Mouse (Mus musculus): ENCODE results near the gene St3gal2. TPM values are rescaled to one million over a fixed set of nuclear protein-coding genes. Genes with fewer than 3 reads are reported as not detected.
"Not testable (repeated sequence)": the region's sequence is repeated elsewhere in the genome, so short reads cannot be mapped to it uniquely, and the experiment has no call there.

The St3gal2 gene
- polyA plus RNA-seq, 1 experiment = 11.7 TPM

DNA sequence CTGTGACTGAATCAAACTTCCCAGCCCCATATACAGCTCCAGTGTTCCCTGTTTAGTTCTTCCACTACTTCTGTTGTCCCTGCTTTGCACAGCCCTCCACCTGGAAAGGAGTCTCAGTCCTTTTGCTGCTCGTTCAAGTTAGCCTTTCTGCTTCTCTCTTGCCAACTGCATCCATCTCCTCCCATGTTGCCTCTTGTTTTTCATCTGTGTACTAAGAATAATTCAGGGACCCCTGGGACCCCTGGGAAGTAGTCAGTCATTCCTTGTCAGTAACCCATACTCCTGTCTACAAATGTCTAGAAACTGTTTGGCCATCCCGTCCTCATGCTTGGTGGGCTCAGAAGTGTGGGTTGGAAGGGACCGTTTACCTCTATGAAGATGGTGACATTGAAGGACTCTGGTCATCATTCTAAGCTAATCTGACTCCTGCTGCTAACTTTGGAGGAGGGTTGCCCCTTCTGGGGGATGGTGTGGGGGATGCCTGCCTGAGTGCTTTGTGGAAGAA is 1.1 kb downstream of the St3gal2 start:
- Histone ChIP-seq H3K27me3 (ENCODE audit: control insufficient read depth) (no peaks in the 10 kb centered on the region), H3K9me3 (ENCODE audit: control insufficient read depth, low read length) (no peaks in the 10 kb centered on the region), H3K4me3 (replicated peaks) (peak overlapping the region; percentile 86), H3K36me3 (ENCODE audit: control insufficient read depth) (peaks cover 49% of the 10 kb centered on the region), H3K4me1 (ENCODE audit: control insufficient read depth) (peaks cover 81% of the 10 kb centered on the region)
- no peak for TF ChIP-seq TAL1 (IDR thresholded peaks at IDR 0.05; ENCODE audit: low read length)
- no peak for TF ChIP-seq GATA1 (IDR thresholded peaks at IDR 0.05; ENCODE audit: low read length)

GRCm38 (mm10) chr8:110921492-110922230 is 1.9 kb downstream of the St3gal2 start:
- H3K4me1 ChIP-seq (ENCODE audit: control insufficient read depth) = peaks cover 88% of the 10 kb centered on the region

GRCm38 (mm10) chr8:110925691-110926140 is 6.0 kb downstream of the St3gal2 start:
- H3K4me3 ChIP-seq (replicated peaks) = no peak overlapping the region
- TF ChIP-seq TAL1 (IDR thresholded peaks at IDR 0.05; ENCODE audit: low read length) (no peak), GATA1 (IDR thresholded peaks at IDR 0.05; ENCODE audit: low read length) (no peak)
- H3K27me3 ChIP-seq (ENCODE audit: control insufficient read depth) = no peaks in the 10 kb centered on the region
- H3K36me3 ChIP-seq (ENCODE audit: control insufficient read depth) = peaks cover 83% of the 10 kb centered on the region
- peaks cover 99% of the 10 kb centered on the region for H3K4me1 ChIP-seq (ENCODE audit: control insufficient read depth)
- no peaks in the 10 kb centered on the region for H3K9me3 ChIP-seq (ENCODE audit: control insufficient read depth, low read length)

More at GRCm38 (mm10) chr8:110921492-110922230, 1.9 kb downstream of the St3gal2 start:
- Histone ChIP-seq H3K4me3 (replicated peaks) (peak overlapping the region; percentile 86), H3K36me3 (ENCODE audit: control insufficient read depth) (peaks cover 54% of the 10 kb centered on the region), H3K9me3 (ENCODE audit: control insufficient read depth, low read length) (no peaks in the 10 kb centered on the region), H3K27me3 (ENCODE audit: control insufficient read depth) (no peaks in the 10 kb centered on the region)
- TF ChIP-seq TAL1 (IDR thresholded peaks at IDR 0.05; ENCODE audit: low read length) = peak; percentile 74
- TF ChIP-seq GATA1 (IDR thresholded peaks at IDR 0.05; ENCODE audit: low read length) = peak; percentile 70

- peaks cover 90% of the 10 kb centered on the region for H3K36me3 ChIP-seq (ENCODE audit: control insufficient read depth)
- no peak overlapping the region for H3K4me3 ChIP-seq (replicated peaks)
- no peaks in the 10 kb centered on the region for H3K9me3 ChIP-seq (ENCODE audit: control insufficient read depth, low read length)
Observed at GRCm38 (mm10) chr8:110926690-110927089, 7.0 kb downstream of the St3gal2 start.

GRCm38 (mm10) chr8:110928435-110928834 is 8.7 kb downstream of the St3gal2 start:
- TF ChIP-seq GATA1 (IDR thresholded peaks at IDR 0.05; ENCODE audit: low read length) (no peak), TAL1 (IDR thresholded peaks at IDR 0.05; ENCODE audit: low read length) (no peak)
- Histone ChIP-seq H3K4me3 (replicated peaks) (peak overlapping the region; percentile 44), H3K4me1 (ENCODE audit: control insufficient read depth) (peaks cover 99% of the 10 kb centered on the region)

More at GRCm38 (mm10) chr8:110926690-110927089, 7.0 kb downstream of the St3gal2 start:
- peaks cover 99% of the 10 kb centered on the region for H3K4me1 ChIP-seq (ENCODE audit: control insufficient read depth)
- TF ChIP-seq GATA1 (IDR thresholded peaks at IDR 0.05; ENCODE audit: low read length) = no peak
- no peak for TF ChIP-seq TAL1 (IDR thresholded peaks at IDR 0.05; ENCODE audit: low read length)
- no peaks in the 10 kb centered on the region for H3K27me3 ChIP-seq (ENCODE audit: control insufficient read depth)

DNA sequence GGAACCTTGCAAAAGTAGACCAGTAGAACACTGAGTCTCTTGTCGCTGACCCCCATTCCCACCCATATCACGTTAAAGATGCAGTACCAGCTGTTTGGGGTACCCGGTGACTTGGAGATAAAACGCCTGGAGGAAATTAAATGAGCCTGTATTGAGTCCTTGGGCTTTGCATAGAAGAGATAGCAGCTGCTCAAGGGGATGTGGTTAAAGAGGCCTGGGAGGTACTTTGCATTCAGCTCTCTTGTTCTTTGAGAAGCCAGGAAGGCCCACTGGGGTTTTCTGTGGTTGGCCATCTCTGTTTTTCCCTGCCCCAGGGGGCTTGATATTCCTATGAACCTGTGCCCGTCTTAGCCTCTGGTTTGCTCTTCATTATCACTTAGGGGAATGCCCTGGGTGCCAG is 9.3 kb downstream of the St3gal2 start:
- Histone ChIP-seq H3K36me3 (ENCODE audit: control insufficient read depth) (peaks cover 87% of the 10 kb centered on the region), H3K4me1 (ENCODE audit: control insufficient read depth) (peaks cover 99% of the 10 kb centered on the region), H3K4me3 (replicated peaks) (peak overlapping the region; percentile 44), H3K27me3 (ENCODE audit: control insufficient read depth) (no peaks in the 10 kb centered on the region), H3K9me3 (ENCODE audit: control insufficient read depth, low read length) (no peaks in the 10 kb centered on the region)
- TF ChIP-seq TAL1 (IDR thresholded peaks at IDR 0.05; ENCODE audit: low read length) (peak; percentile 74), GATA1 (IDR thresholded peaks at IDR 0.05; ENCODE audit: low read length) (no peak)

More at GRCm38 (mm10) chr8:110928435-110928834, 8.7 kb downstream of the St3gal2 start:
- peaks cover 87% of the 10 kb centered on the region for H3K36me3 ChIP-seq (ENCODE audit: control insufficient read depth)
- H3K9me3 ChIP-seq (ENCODE audit: control insufficient read depth, low read length) = no peaks in the 10 kb centered on the region
- H3K27me3 ChIP-seq (ENCODE audit: control insufficient read depth) = no peaks in the 10 kb centered on the region

GRCm38 (mm10) chr8:110929672-110930071 is 9.9 kb downstream of the St3gal2 start:
- Histone ChIP-seq H3K36me3 (ENCODE audit: control insufficient read depth) (peaks cover 87% of the 10 kb centered on the region), H3K4me1 (ENCODE audit: control insufficient read depth) (peaks cover 99% of the 10 kb centered on the region), H3K4me3 (replicated peaks) (peak overlapping the region; percentile 44)
- H3K9me3 ChIP-seq (ENCODE audit: control insufficient read depth, low read length); H3K27me3 ChIP-seq (ENCODE audit: control insufficient read depth): not testable (repeated sequence)

DNA sequence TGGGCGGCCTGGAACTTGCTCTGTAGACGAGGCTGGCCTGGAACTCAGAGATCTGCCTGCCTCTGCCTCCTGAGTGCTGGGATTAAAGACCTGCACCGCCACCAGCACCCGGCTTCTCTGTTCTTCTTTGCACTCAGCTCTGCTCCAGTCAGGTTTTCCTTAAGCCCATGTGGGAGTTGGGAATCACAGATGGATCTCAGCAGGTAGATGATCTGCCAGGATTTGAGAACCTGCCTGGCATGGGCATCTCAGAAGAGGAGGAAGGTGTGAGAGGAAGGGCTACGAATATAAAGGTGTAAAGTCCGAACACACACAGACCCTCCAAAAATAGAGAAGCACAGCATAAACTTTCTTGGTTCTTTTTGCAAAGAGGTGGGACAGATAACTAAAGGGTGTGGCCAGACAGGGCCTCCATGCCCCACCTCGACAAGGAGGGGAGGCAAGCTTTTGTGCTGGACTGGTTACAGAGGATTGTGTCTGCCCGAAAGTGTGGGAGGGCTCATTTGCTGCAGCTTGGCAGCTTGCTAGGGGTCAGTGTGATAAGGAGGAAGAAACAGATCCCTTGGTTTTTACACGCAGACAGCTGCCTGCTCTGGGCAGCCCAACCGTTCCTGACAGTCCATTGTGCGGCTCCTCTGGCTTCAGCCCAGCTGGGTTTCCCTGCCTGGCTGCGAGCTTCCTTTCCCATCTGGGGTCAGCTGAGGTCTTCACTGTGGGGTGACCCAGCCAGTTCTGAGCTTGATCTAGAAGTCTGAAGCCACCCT is 11.6 kb downstream of the St3gal2 start:
- H3K36me3 ChIP-seq (ENCODE audit: control insufficient read depth) = peaks cover 90% of the 10 kb centered on the region
- peak overlapping the region; percentile 52 for H3K4me3 ChIP-seq (replicated peaks)

GRCm38 (mm10) chr8:110932444-110932843 is 12.7 kb downstream of the St3gal2 start:
- Histone ChIP-seq H3K4me1 (ENCODE audit: control insufficient read depth) (peaks cover 99% of the 10 kb centered on the region), H3K27me3 (ENCODE audit: control insufficient read depth) (no peaks in the 10 kb centered on the region), H3K9me3 (ENCODE audit: control insufficient read depth, low read length) (no peaks in the 10 kb centered on the region), H3K36me3 (ENCODE audit: control insufficient read depth) (peaks cover 91% of the 10 kb centered on the region), H3K4me3 (replicated peaks) (peak overlapping the region; percentile 52)
- no peak for TF ChIP-seq TAL1 (IDR thresholded peaks at IDR 0.05; ENCODE audit: low read length)
- TF ChIP-seq GATA1 (IDR thresholded peaks at IDR 0.05; ENCODE audit: low read length) = no peak

More for the DNA sequence above, 11.6 kb downstream of the St3gal2 start:
- no peaks in the 10 kb centered on the region for H3K27me3 ChIP-seq (ENCODE audit: control insufficient read depth)
- H3K9me3 ChIP-seq (ENCODE audit: control insufficient read depth, low read length) = no peaks in the 10 kb centered on the region
- TF ChIP-seq TAL1 (IDR thresholded peaks at IDR 0.05; ENCODE audit: low read length) = no peak
- peak; percentile 54 for TF ChIP-seq GATA1 (IDR thresholded peaks at IDR 0.05; ENCODE audit: low read length)
- peaks cover 99% of the 10 kb centered on the region for H3K4me1 ChIP-seq (ENCODE audit: control insufficient read depth)
